Mouse (Mus musculus) forebrain, postnatal 0 days (tissue): ENCODE results near the gene Spag7. TPM values are rescaled to one million over a fixed set of nuclear protein-coding genes. Genes with fewer than 3 reads are reported as not detected.
A peak's percentile ranks its signal among the peaks of the same experiment; 100 is the strongest.

Experiments
- ATAC-seq: fragments of 200-750 bp; cut with Nextera tagmentation; 2 replicates; pipeline ENCODE4 v1.8.0; 2017; ENCODE audit warnings: mild to moderate bottlenecking, moderate library complexity
- DNase-seq: peaks from one replicate; pipeline ENCODE4 v3.0.0-alpha.2; 2015
- H3K27ac ChIP-seq: fragments of 300-500 bp; sonication (generic); 2 replicates; pipeline ENCODE4 v1.5.1; 2014; ENCODE audit warnings: low read depth, mild to moderate bottlenecking, antibody characterized with exemption, low read length, moderate library complexity, mixed read lengths
- H3K27me3 ChIP-seq: fragments of 300-500 bp; sonication (generic); 2 replicates; pipeline ENCODE4 v1.6.1; 2014; ENCODE audit warnings: mild to moderate bottlenecking, low read length, mixed read lengths; ENCODE audit not compliant: insufficient read depth
- H3K36me3 ChIP-seq: fragments of 300-500 bp; sonication (generic); 2 replicates; pipeline ENCODE4 v1.6.1; 2014; ENCODE audit warnings: mild to moderate bottlenecking, moderate library complexity; ENCODE audit not compliant: insufficient read depth
- H3K4me1 ChIP-seq: fragments of 300-500 bp; sonication (generic); 2 replicates; pipeline ENCODE4 v1.6.1; 2014; ENCODE audit warnings: antibody characterized with exemption; ENCODE audit not compliant: insufficient read depth
- H3K4me2 ChIP-seq: fragments of 300-500 bp; sonication (generic); 2 replicates; pipeline ENCODE4 v1.6.1; 2014; ENCODE audit warnings: low read depth, mild to moderate bottlenecking, moderate library complexity
- H3K4me3 ChIP-seq: fragments of 300-500 bp; sonication (generic); 2 replicates; pipeline ENCODE4 v1.5.1; 2014; ENCODE audit warnings: low read depth, low read length, mixed read lengths
- H3K9ac ChIP-seq: fragments of 300-500 bp; sonication (generic); 2 replicates; pipeline ENCODE4 v1.6.1; 2014; ENCODE audit warnings: mild to moderate bottlenecking
- H3K9me3 ChIP-seq: fragments of 300-500 bp; sonication (generic); 2 replicates; pipeline ENCODE4 v1.6.1; 2016; ENCODE audit warnings: low read length
- CTCF ChIP-seq: sonication (generic); IDR thresholded peaks from 2 replicates; pipeline ENCODE4 v1.5.1; 2016; ENCODE audit warnings: antibody characterized with exemption, control low read depth, low read depth
- WGBS: fragments of 180-500 bp; shearing (Covaris S2); extraction: QIAGEN DNeasy Blood & Tissue Kit; methylation state at CpG from one replicate; pipeline ENCODE4 v1.1.7; 2014; 5-methylcytosine and 5-hydroxymethylcytosine counted together
- polyA plus RNA-seq: library from polyadenylated mRNA; unstranded; fragments of >200 nt; fragmentation: Nextera tagmentation; extraction: Ambion mirVana; gene quantifications from 2 replicates; pipeline ENCODE4 v1.2.1, GENCODE M21; 2015
- total RNA-seq: library from RNA; depleted of rRNA; stranded (reverse); fragments of >200 nt; gene quantifications from 2 replicates; pipeline ENCODE4 v1.2.3, GENCODE M21; 2014

Spag7 gene
- total and polyA plus RNA-seq, 2 experiments from 2014 or later = 57.1 to 116 TPM

DNA sequence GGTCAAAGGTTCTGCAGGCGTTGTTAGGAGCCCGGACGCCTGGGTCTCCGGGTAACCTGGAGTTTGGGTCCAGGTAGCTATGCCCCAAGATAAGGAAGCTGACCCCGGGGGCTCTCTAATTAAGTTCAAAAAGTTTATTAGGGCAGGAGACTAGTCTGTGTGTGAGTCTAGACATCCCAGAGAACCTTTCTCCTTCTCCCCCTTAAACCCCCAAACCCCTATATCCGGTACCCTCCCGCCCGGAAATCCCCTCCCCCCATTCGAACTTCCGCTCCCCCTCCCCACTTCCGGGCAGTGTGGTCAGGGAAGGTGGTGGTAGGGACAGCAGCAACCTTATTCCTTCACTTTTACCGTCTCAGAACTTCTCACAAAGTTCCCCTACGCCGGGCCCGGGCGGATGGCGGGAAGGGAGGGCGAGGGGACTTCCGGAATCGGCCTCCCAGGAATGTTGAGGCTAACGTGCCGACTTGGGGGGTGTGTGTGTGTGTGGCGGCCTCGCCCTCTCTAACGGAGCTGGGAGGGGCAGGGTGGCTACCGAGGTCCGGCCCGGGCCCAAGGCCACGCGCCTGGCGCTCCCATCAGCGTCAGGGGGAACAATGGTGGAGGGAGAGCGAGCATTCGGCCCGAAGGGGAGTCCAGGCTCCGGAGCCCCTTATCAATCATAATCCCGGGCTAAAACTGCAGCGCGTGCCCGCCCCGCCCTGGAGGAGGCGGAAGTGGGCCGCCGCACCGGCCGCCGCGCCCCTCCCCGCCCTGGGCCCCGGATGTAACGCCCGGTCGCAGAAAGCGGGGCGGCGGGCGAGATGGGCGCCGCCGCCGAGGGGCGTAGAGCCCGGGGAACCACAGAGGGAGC, 15.6 kb downstream of the Spag7 start:
- peak; percentile 73 for ATAC-seq
- TF ChIP-seq CTCF = 0 out of 2 replicates have a peak, but pooled peaks have one; percentile 14

DNA sequence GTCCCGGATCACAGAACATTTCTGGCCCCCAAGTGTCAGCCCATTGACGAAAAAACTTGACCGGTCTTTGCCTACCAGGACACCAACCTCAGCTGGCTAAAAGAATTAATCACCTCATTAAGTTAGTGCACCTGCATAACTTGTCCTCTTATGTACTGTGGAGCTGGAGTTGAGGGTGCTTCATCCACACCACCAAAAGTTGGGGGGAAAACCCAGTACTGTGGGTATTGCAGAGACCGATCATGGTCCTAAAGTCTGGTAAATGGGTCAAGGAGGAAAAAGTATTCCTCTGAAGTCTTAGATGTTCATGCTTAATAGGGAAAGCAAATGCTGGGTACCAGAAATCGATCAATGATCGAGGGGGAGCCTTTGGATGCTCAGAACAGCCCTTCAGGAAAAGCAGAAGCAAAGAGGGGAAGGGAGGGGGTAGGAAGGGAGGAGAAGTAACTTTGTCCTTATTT, 16.3 kb downstream of the Spag7 start:
- Histone ChIP-seq H3K4me1 (peaks cover 8% of the 10 kb centered on the region; the same call in 1 of the 2 replicates), H3K27me3 (no peaks in the 10 kb centered on the region), H3K4me2 (peak overlapping the region; percentile 87), H3K27ac (peak overlapping the region; percentile 97; the same call in 1 of the 2 replicates), H3K36me3 (peaks cover 34% of the 10 kb centered on the region), H3K4me3 (peak overlapping the region; percentile 98), H3K9me3 (no peaks in the 10 kb centered on the region), H3K9ac (peak overlapping the region; percentile 97; the same call in 1 of the 2 replicates)
- ATAC-seq (no peak), DNase-seq (no peak)
- TF ChIP-seq CTCF = no peak
- 60% methylated on average over 6 of the region's 6 CpGs for WGBS

More for the DNA sequence above, 15.6 kb downstream of the Spag7 start:
- Histone ChIP-seq H3K4me3 (peak overlapping the region; percentile 98), H3K9me3 (no peaks in the 10 kb centered on the region), H3K27ac (peak overlapping the region; percentile 97), H3K9ac (peak overlapping the region; percentile 97), H3K27me3 (no peaks in the 10 kb centered on the region), H3K36me3 (peaks cover 30% of the 10 kb centered on the region), H3K4me1 (0 out of 2 replicates have a peak, but pooled peaks cover 1% of the 10 kb centered on the region), H3K4me2 (peak overlapping the region; percentile 87)
- 2% methylated on average over 60 of the region's 63 CpGs for WGBS
- peak; percentile 68 for DNase-seq

GRCm38 (mm10) chr11:70652029-70652883, 17.0 kb downstream of the Spag7 start:
- TF ChIP-seq CTCF = no peak
- ATAC-seq = no peak

GRCm38 (mm10) chr11:70651391-70651790, 17.8 kb downstream of the Spag7 start:
- no peaks in the 10 kb centered on the region for H3K27me3 ChIP-seq
- no peak for TF ChIP-seq CTCF
- no peak for DNase-seq
- WGBS = 84% methylated on average over 2 of the region's 2 CpGs
- ATAC-seq = no peak
- peaks cover 9% of the 10 kb centered on the region for H3K4me1 ChIP-seq
- H3K9ac ChIP-seq = no peak overlapping the region
- no peak overlapping the region for H3K27ac ChIP-seq
- no peak overlapping the region for H3K4me2 ChIP-seq
- H3K36me3 ChIP-seq = peaks cover 34% of the 10 kb centered on the region
- no peaks in the 10 kb centered on the region for H3K9me3 ChIP-seq
- H3K4me3 ChIP-seq = no peak overlapping the region

More at GRCm38 (mm10) chr11:70652029-70652883, 17.0 kb downstream of the Spag7 start:
- Histone ChIP-seq H3K36me3 (peaks cover 34% of the 10 kb centered on the region), H3K27ac (no peak overlapping the region), H3K4me2 (peak overlapping the region; percentile 87), H3K9me3 (no peaks in the 10 kb centered on the region), H3K9ac (0 out of 2 replicates have a peak overlapping the region, but pooled peaks have one; percentile 97), H3K4me3 (no peak overlapping the region), H3K27me3 (no peaks in the 10 kb centered on the region), H3K4me1 (peaks cover 8% of the 10 kb centered on the region; the same call in 1 of the 2 replicates)
- DNase-seq = no peak
- 70% methylated on average over 12 of the region's 12 CpGs for WGBS

DNA sequence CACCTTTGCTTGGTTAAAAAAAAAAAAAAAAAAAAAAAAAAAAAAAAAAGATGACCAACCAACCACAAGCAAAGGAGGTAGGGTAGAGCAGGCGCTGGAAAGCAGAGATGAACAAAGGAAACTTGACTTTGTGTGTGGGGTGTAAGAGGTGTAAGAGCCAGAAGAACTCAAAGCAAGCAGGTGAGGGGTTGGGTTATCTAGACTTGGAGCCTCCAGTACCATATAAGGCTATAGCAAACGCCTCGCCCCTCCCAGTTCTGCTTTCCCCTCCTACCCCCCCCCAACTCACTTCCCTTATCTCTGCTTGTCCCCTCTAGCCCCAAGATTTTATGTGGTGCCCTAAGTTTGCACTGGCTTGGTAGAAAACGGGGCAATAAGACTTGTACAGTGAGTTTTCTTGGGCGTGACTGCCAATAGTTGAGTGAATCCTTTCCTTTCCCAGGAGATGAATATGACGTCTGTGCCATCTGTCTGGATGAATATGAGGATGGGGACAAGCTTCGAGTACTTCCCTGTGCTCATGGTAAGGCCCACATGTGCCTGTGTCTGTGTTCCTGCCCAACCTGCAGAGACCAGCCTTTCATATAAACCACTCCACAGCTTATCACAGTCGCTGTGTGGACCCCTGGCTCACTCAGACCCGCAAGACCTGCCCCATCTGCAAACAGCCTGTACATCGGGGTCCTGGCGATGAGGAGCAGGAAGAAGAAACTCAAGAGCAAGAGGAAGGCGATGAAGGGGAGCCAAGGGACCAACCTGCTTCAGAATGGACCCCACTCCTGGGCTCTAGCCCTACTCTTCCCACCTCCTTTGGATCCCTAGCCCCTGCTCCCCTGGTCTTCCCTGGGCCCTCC, 18.7 kb downstream of the Spag7 start:
- ATAC-seq = no peak
- 84% methylated on average over 12 of the region's 12 CpGs for WGBS

GRCm38 (mm10) chr11:70649185-70649734, 20.0 kb downstream of the Spag7 start:
- ATAC-seq (no peak), DNase-seq (no peak)
- Histone ChIP-seq H3K27ac (no peak overlapping the region), H3K4me1 (peaks cover 18% of the 10 kb centered on the region), H3K9ac (no peak overlapping the region), H3K4me3 (no peak overlapping the region), H3K36me3 (peaks cover 46% of the 10 kb centered on the region), H3K4me2 (no peak overlapping the region), H3K9me3 (no peaks in the 10 kb centered on the region), H3K27me3 (no peaks in the 10 kb centered on the region)
- TF ChIP-seq CTCF = no peak
- 89% methylated on average over 8 of the region's 8 CpGs for WGBS

More for the DNA sequence above, 18.7 kb downstream of the Spag7 start:
- H3K4me3 ChIP-seq = no peak overlapping the region
- no peak for TF ChIP-seq CTCF
- no peak for DNase-seq
- H3K27ac ChIP-seq = no peak overlapping the region
- H3K9me3 ChIP-seq = no peaks in the 10 kb centered on the region
- H3K4me1 ChIP-seq = peaks cover 17% of the 10 kb centered on the region
- H3K27me3 ChIP-seq = no peaks in the 10 kb centered on the region
- peaks cover 34% of the 10 kb centered on the region for H3K36me3 ChIP-seq
- H3K9ac ChIP-seq = no peak overlapping the region
- no peak overlapping the region for H3K4me2 ChIP-seq
